Mouse (Mus musculus) lung, postnatal 36 days (tissue): ENCODE data around the gene Foxn3.

Experiments
- DNase-seq: peaks from one replicate; pipeline ENCODE4 v3.0.0; 2022; ENCODE audit warnings: mixed read lengths

Gene Foxn3

GRCm38 (mm10) chr12:99319896-99320295, 243.5 kb downstream of the Foxn3 start:
- no peak for DNase-seq

- no peak for DNase-seq
Observed at GRCm38 (mm10) chr12:99319171-99319570, 244.2 kb downstream of the Foxn3 start.

GRCm38 (mm10) chr12:99315931-99316330, 247.5 kb downstream of the Foxn3 start:
- DNase-seq: no peak

GRCm38 (mm10) chr12:99314817-99315216, 248.6 kb downstream of the Foxn3 start:
- DNase-seq: no peak

- no peak for DNase-seq
Observed at GRCm38 (mm10) chr12:99311303-99311702, 252.1 kb downstream of the Foxn3 start.

- no peak for DNase-seq
Observed at GRCm38 (mm10) chr12:99309937-99310336, 253.4 kb downstream of the Foxn3 start.

GRCm38 (mm10) chr12:99308541-99309089, 254.8 kb downstream of the Foxn3 start:
- DNase-seq: no peak

DNA sequence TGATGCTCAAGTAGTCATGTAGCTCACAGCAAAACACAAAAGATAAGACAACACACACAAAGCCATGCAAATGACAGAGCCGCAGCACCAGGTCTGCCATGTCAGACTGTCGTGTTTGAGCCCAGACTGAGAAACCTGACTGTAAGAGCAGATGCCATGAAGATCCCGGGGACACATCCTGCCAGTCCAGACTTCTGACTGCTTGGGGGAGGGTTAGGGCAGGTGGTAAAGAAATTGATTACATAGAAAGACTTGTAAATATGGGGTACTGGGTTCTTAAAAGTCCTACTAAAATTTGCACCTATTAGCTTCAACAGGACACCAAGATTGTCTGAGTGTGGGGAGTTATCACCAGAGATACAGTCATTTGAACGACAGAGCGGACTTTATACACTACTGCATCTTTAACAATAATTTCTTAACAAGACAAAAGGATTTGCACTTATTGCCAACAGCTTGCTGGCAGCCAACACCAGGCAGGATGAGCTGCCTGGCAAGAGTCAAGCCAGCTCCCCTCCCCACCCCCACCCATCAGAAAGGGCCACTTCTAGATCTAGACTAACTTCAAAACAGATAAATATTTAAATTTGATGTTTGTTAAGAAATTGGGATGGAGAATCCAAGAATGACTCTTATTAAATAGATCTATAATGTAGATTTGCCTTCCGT, 256.7 kb downstream of the Foxn3 start:
- DNase-seq: no peak

GRCm38 (mm10) chr12:99305784-99306535, 257.4 kb downstream of the Foxn3 start:
- no peak for DNase-seq

- no peak for DNase-seq
Observed at GRCm38 (mm10) chr12:99305324-99305723, 258.1 kb downstream of the Foxn3 start.

GRCm38 (mm10) chr12:99304056-99304455, 259.3 kb downstream of the Foxn3 start:
- DNase-seq: no peak

DNA sequence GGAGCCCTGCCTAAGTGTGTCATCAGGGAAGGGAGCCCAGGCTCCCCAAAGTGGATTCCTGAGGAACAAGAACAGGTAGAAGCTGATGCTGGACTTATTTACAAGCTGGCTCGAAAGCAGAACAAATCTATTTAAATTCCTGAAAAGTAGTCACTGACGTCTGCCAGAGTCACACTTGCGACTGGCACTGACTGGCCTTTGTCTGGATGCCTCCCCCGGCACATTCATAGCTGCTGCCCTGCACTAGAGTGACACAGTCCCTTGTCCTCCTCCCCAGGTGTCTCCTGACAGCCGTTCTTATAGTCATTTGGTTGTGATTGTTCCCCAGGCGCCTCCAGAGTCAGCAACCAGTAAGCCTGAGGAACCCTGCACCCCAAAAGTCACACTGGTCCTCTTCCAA, 259.8 kb downstream of the Foxn3 start:
- no peak for DNase-seq

GRCm38 (mm10) chr12:99299900-99300299, 263.5 kb downstream of the Foxn3 start:
- DNase-seq: no peak

- no peak for DNase-seq
Observed at GRCm38 (mm10) chr12:99298851-99299600, 264.4 kb downstream of the Foxn3 start.

DNA sequence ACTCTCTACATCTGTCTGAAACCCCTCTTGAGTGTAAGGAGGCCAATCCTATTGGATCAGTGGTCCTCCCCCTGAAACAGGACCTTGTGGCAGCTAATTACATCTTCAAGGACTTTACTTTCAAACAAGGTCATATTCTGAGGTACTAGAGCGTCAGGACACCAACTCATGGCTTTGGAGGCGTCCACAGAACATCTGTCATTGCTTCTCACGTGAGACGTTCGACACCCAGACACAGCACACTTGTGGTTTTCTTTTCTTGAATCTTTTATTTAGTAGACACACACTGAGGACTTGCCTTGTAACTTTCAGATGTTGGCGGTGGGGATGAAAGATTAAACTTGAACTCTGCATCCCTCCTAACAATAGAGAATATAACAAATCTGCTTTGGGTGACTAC, 265.1 kb downstream of the Foxn3 start:
- DNase-seq: no peak

DNA sequence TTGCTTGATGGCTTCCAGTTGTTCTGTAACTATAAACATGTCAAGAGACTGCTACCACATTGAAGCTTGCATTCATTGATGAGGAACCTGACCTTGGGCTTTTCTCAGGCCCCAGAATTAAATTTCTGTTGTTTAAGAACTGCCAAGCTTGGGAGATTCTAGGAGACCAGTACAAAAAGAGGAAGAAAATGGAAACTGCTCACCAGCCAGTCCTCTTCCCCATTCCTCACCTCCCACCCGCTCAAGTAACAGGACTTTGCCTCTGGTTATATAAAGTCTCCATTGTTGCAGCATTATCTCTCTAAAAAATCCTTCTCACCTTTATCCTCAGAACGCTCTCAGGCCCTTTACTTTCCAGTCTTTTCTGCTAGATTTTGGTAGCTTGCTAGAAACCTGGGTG, 265.6 kb downstream of the Foxn3 start:
- no peak for DNase-seq

DNA sequence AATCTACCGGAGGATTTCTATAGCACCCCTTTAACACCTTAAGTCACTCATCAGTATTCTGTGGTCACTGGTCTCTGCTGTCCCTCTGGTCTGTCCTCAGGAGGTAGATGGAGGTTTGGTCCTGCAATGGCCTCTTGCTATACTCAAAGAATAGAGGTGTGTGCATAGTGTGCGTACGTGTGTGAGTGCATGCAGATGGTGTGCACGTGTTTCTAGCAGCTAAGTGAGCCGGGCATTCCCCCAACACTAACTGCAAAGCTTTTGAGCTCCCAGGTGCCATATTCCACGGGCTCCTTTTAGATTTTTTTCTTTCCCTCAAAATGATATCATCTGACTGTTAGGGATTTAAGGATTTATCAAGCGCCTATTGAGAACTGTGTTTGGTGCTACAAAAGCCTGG, 269.9 kb downstream of the Foxn3 start:
- no peak for DNase-seq

GRCm38 (mm10) chr12:99292152-99292551, 271.2 kb downstream of the Foxn3 start:
- DNase-seq: no peak

DNA sequence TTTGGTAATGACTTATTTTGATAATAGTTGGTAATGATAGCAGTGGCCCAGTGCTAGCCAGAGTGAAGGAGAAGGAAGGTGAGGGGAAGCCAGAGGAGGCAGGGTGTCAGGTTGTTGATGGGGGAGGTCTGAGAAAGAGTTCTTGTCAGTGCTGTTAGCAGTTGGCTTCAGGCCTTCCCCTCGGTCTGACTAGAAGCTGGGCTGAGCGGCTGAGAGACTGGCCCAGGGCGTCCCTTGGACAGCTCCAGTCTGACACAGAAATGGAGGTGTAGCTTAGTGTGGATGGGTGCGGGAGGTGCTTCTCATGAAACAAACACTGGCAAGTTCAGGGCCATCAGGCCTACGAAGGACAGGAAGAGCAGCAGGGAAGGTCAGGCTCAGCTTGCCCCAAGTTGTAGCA, 276.3 kb downstream of the Foxn3 start:
- DNase-seq: no peak

GRCm38 (mm10) chr12:99286662-99287061, 276.7 kb downstream of the Foxn3 start:
- DNase-seq: no peak

- DNase-seq: no peak
Observed at GRCm38 (mm10) chr12:99285656-99286055, 277.7 kb downstream of the Foxn3 start.

- DNase-seq: no peak
Observed at GRCm38 (mm10) chr12:99285199-99285598, 278.2 kb downstream of the Foxn3 start.

- DNase-seq: no peak
Observed at GRCm38 (mm10) chr12:99284419-99285069, 278.8 kb downstream of the Foxn3 start.
